Mouse (Mus musculus): ENCODE data around the gene Tradd. TPM values are rescaled to one million over a fixed set of nuclear protein-coding genes. Genes with fewer than 3 reads are reported as not detected.

The Tradd gene
- polyA plus RNA-seq, 1 experiment from 2014 or later, result 14.3 TPM

DNA sequence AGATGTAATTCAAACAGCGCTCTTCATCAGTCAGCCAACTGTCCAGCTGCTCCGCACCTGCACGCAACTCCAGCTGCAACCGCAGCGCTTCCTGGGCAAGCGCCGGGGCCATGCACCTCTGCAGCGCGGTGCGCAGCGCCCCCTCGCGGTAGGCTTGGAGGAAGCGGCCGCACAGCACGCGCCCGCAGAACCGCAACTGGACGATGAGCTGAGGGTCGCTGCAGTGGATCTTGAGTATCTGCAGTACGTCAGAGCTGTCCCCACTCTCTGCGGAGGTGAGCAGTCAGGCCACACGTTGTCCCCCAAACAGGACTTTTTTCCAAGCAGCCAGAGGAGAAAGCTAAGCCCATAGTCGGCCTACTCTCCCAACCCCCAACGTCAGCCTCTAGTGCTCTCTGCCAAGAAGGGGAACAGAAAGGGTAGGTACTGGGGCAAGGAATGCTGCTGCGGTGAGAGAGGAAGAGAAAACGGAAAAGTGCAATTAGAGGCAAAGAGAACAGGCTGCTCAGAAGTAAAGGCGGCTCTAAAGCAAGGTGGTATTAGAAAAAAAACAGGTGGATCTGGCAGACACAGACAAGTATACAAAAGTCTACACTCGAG, 4.6 kb downstream of the Tradd start:
- Histone ChIP-seq H3K36me3 (ENCODE audit: control insufficient read depth, insufficient read depth, low read length) (no peaks in the 10 kb centered on the region), H3K9me3 (ENCODE audit: control insufficient read depth, low read length) (no peaks in the 10 kb centered on the region), H3K27me3 (ENCODE audit: control insufficient read depth, insufficient read depth, low read length) (peaks cover 70% of the 10 kb centered on the region), H3K4me1 (replicated peaks; ENCODE audit: control insufficient read depth, insufficient read depth, low read length) (peaks cover 4% of the 10 kb centered on the region; the same call in 1 of the 2 replicates), H3K4me2 (replicated peaks; ENCODE audit: low read depth, low read length) (peak overlapping the region; percentile 72), H3K27ac (ENCODE audit: low read depth, low read length) (no peak overlapping the region), H3K4me3 (ENCODE audit: low read depth, low read length) (peak overlapping the region; percentile 33), H3K9ac (ENCODE audit: low read depth, low read length) (no peak overlapping the region)
- ATAC-seq (ENCODE audit: low FRiP score) (peak; percentile 73), DNase-seq (ENCODE audit: low spot score) (peak; percentile 94)
- 5% methylated on average over 30 of the region's 30 CpGs for WGBS

DNA sequence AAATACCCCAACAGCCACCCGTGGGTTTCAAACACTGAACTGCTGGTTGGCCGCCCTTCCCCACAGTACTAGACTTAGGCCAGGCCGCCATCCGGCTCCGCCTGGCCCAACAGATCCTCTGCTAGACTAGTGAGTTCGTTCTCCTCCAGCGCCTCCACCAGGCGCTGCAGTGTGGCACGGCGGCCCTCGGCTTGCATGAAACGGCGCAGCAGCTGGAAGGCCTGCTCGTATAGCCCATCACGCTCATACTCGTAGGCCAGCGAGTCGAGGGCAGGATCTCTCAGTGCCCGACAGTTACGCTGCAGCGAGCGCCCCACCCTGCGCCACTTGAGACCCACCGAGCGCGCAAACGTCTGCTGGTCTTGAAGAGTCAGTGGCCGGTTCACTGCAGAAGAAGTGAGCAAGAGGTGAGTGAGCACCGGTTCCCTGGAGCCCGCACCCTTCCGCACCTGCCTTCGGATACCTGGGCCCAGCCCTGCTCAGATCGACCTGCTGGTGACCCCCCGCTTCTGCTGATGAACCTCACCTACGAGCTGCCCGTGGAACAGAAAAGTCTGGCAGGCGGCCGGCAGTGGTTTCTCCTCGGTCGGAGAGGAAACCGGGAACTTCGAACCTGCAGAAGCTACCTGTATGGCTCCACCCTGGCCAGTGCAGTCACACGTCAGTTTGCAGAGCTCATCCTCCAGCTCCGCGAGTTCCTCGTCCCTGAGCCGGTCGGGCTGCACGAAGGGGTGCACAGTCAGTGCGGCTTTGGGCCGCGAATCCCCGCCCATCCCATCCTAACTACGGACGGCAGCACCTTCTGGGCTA, 5.3 kb downstream of the Tradd start:
- peak; percentile 41 for ATAC-seq (ENCODE audit: low FRiP score)
- Histone ChIP-seq H3K27ac (ENCODE audit: low read depth, low read length) (no peak overlapping the region), H3K4me2 (replicated peaks; ENCODE audit: low read depth, low read length) (peak overlapping the region; percentile 72), H3K36me3 (ENCODE audit: control insufficient read depth, insufficient read depth, low read length) (no peaks in the 10 kb centered on the region), H3K4me3 (ENCODE audit: low read depth, low read length) (peak overlapping the region; percentile 33), H3K9me3 (ENCODE audit: control insufficient read depth, low read length) (no peaks in the 10 kb centered on the region), H3K27me3 (ENCODE audit: control insufficient read depth, insufficient read depth, low read length) (peaks cover 65% of the 10 kb centered on the region), H3K4me1 (replicated peaks; ENCODE audit: control insufficient read depth, insufficient read depth, low read length) (peaks cover 5% of the 10 kb centered on the region; the same call in 1 of the 2 replicates), H3K9ac (ENCODE audit: low read depth, low read length) (0 out of 2 replicates have a peak overlapping the region, but pooled peaks have one; percentile 27)
- DNase-seq (ENCODE audit: low spot score), result peak; percentile 62
- WGBS, result 4% methylated on average over 55 of the region's 55 CpGs

DNA sequence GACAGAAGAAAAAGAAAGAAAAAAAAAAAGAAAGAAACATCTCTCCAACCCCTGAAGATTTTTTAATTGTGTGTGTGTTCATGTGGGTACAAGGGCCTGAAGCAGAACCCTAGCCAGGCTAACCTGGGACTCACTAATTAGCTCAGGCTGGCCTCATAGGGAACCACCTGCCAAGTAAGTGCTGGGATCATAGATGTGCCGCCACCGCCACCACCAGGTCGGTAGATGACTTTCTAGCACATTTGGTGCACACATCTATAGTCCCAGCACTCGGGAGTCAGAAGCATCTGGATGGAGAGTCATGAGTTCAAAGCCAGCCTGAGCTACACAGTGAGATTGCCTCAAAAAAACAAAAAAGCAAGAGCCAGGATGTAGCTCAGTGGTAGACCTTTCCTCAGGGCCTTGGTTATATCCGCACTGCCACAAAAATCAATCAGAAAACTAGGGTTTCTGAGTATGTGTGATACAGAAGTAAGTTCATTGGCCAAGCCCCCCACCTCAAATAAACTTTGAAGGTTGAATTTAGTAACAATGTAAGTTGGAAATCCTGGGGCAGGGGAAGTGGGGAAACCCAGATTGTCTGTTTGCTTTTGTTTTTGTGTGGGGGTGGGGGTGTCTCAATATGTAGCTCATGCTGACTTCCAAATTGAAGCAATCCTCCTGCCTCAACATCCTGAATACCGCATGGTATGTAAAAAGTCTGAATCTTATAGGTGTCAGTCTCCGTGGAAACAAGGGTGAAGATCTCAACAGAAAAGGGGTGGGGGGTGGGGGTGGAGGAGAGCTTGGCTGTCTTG, 6.9 kb downstream of the Tradd start:
- H3K36me3 ChIP-seq (ENCODE audit: control insufficient read depth, insufficient read depth, low read length), result no peaks in the 10 kb centered on the region
- H3K4me3 ChIP-seq (ENCODE audit: low read depth, low read length), result no peak overlapping the region
- no peak for ATAC-seq (ENCODE audit: low FRiP score)
- H3K4me2 ChIP-seq (replicated peaks; ENCODE audit: low read depth, low read length), result no peak overlapping the region
- 64% methylated on average over 7 of the region's 7 CpGs for WGBS
- H3K27me3 ChIP-seq (ENCODE audit: control insufficient read depth, insufficient read depth, low read length), result peaks cover 54% of the 10 kb centered on the region
- no peak overlapping the region for H3K27ac ChIP-seq (ENCODE audit: low read depth, low read length)
- no peak overlapping the region for H3K9ac ChIP-seq (ENCODE audit: low read depth, low read length)
- no peak for DNase-seq (ENCODE audit: low spot score)
- H3K4me1 ChIP-seq (replicated peaks; ENCODE audit: control insufficient read depth, insufficient read depth, low read length), result peaks cover 5% of the 10 kb centered on the region; the same call in 1 of the 2 replicates
- H3K9me3 ChIP-seq (ENCODE audit: control insufficient read depth, low read length), result no peaks in the 10 kb centered on the region

DNA sequence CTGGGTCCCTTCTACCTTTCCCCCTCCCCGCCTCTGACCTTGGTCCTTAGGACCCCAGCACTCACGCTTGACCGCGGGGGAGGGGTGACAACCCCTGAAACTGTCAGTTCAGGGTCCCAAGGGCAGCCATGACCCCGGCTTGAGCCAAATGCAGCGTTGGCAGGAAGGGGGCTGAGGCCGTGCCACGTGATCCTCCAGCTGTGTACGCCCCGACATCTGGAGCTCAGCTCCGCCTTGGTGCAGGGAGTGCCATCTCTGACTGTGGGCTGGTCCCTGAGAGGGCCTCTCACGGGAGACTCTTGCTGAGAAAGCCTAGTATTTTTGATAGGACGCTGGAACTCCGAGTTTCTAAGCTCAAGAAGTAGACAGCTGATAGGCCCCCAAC, 9.5 kb downstream of the Tradd start, which contains the start of gene B3gnt9:
Gene B3gnt9 (minus strand): TSS at position 188 of the 385 bp plus-strand sequence.
- DNase-seq (ENCODE audit: low spot score) (no peak), ATAC-seq (ENCODE audit: low FRiP score) (peak; percentile 19)
- H3K4me3 ChIP-seq (ENCODE audit: low read depth, low read length), result peak within 1 kb of the TSS; percentile 57
- no peaks in the 10 kb centered on the region for H3K9me3 ChIP-seq (ENCODE audit: control insufficient read depth, low read length)
- peak within 1 kb of the TSS; percentile 68 for H3K9ac ChIP-seq (ENCODE audit: low read depth, low read length)
- H3K4me2 ChIP-seq (replicated peaks; ENCODE audit: low read depth, low read length), result peak within 1 kb of the TSS; percentile 98
- no peaks in the 10 kb centered on the region for H3K36me3 ChIP-seq (ENCODE audit: control insufficient read depth, insufficient read depth, low read length)
- peaks cover 38% of the 10 kb centered on the region for H3K27me3 ChIP-seq (ENCODE audit: control insufficient read depth, insufficient read depth, low read length)
- under 1% methylated on average over 13 of the region's 14 CpGs for WGBS
- peaks cover 5% of the 10 kb centered on the region; the same call in 1 of the 2 replicates for H3K4me1 ChIP-seq (replicated peaks; ENCODE audit: control insufficient read depth, insufficient read depth, low read length)
- H3K27ac ChIP-seq (ENCODE audit: low read depth, low read length), result peak within 1 kb of the TSS; percentile 30; the same call in 1 of the 2 replicates

DNA sequence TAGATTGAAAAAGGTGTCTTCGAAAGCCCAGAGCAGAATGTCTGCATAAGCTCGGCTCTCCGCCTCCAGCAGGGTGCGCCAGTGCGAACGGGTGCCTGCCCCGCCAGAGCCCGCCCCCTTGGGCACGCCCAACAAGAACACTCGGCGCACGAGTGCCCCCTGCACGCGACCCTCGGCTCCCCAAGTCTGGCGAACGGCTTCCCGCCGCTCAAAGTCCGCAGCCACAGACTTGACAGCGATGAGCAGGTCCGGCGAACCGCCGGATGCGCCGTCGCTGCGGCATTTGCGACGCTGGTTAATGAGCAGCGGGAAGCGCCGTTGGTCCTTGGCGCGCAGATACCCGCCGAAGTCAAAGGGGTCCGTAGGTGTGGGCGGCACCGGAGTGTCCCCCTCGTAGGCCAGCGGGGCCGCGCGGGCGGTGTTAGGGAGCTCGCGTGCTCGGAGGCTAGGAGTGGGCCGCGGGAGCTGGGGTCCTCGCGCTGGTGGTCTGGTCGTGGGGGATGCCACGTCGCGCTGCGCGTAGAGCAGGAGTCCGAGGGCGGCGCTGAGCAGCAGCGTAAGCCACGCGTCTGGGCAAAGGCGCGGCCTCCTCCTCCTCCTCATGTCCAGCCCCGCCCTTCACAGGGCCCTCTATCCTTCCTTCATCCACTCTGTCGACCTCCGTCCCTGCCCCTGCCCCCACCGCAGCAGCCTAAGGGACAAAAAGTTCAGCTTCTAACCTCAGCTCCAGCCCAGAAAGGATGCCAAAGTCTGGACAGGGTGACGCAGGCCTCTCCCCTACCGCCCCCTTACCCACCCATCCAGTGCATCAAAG, 10.1 kb downstream of the Tradd start:
- Histone ChIP-seq H3K27me3 (ENCODE audit: control insufficient read depth, insufficient read depth, low read length) (peaks cover 33% of the 10 kb centered on the region), H3K36me3 (ENCODE audit: control insufficient read depth, insufficient read depth, low read length) (no peaks in the 10 kb centered on the region), H3K9ac (ENCODE audit: low read depth, low read length) (peak overlapping the region; percentile 68), H3K9me3 (ENCODE audit: control insufficient read depth, low read length) (no peaks in the 10 kb centered on the region), H3K27ac (ENCODE audit: low read depth, low read length) (peak overlapping the region; percentile 30; the same call in 1 of the 2 replicates), H3K4me3 (ENCODE audit: low read depth, low read length) (peak overlapping the region; percentile 57), H3K4me1 (replicated peaks; ENCODE audit: control insufficient read depth, insufficient read depth, low read length) (peaks cover 5% of the 10 kb centered on the region; the same call in 1 of the 2 replicates), H3K4me2 (replicated peaks; ENCODE audit: low read depth, low read length) (peak overlapping the region; percentile 98)
- ATAC-seq (ENCODE audit: low FRiP score) (peak; percentile 83), DNase-seq (ENCODE audit: low spot score) (peak; percentile 93)
- under 1% methylated on average over 73 of the region's 74 CpGs for WGBS

DNA sequence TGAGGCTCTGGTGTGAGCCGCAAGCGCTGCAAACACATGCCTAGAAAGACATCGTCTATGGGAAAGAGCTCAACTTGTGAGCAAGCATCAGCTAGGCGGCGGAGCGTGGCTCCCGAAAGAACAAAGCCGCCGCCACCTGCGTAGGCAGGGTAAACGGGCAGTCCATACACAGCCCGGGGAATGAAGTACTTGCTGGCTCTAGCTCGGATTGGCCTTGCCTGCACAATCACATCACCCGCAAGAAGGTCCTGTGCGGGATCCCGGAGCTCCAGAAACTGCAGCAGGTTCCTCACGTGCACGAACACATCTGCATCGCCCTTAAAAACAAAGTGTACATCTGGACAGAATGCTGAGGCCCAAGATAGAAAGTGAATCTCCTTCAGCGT, 10.7 kb downstream of the Tradd start:
- DNase-seq (ENCODE audit: low spot score), result no peak
- H3K4me2 ChIP-seq (replicated peaks; ENCODE audit: low read depth, low read length), result peak overlapping the region; percentile 98
- peak overlapping the region; percentile 57; the same call in 1 of the 2 replicates for H3K4me3 ChIP-seq (ENCODE audit: low read depth, low read length)
- ATAC-seq (ENCODE audit: low FRiP score), result peak; percentile 39; the same call in 1 of the 2 replicates
- 32% methylated on average over 20 of the region's 20 CpGs for WGBS
- H3K4me1 ChIP-seq (replicated peaks; ENCODE audit: control insufficient read depth, insufficient read depth, low read length), result 0 out of 2 replicates have a peak, but pooled peaks cover 3% of the 10 kb centered on the region
- H3K27ac ChIP-seq (ENCODE audit: low read depth, low read length), result 0 out of 2 replicates have a peak overlapping the region, but pooled peaks have one; percentile 30
- H3K9ac ChIP-seq (ENCODE audit: low read depth, low read length), result peak overlapping the region; percentile 68; the same call in 1 of the 2 replicates
- no peaks in the 10 kb centered on the region for H3K9me3 ChIP-seq (ENCODE audit: control insufficient read depth, low read length)
- H3K36me3 ChIP-seq (ENCODE audit: control insufficient read depth, insufficient read depth, low read length), result no peaks in the 10 kb centered on the region
- H3K27me3 ChIP-seq (ENCODE audit: control insufficient read depth, insufficient read depth, low read length), result peaks cover 27% of the 10 kb centered on the region

DNA sequence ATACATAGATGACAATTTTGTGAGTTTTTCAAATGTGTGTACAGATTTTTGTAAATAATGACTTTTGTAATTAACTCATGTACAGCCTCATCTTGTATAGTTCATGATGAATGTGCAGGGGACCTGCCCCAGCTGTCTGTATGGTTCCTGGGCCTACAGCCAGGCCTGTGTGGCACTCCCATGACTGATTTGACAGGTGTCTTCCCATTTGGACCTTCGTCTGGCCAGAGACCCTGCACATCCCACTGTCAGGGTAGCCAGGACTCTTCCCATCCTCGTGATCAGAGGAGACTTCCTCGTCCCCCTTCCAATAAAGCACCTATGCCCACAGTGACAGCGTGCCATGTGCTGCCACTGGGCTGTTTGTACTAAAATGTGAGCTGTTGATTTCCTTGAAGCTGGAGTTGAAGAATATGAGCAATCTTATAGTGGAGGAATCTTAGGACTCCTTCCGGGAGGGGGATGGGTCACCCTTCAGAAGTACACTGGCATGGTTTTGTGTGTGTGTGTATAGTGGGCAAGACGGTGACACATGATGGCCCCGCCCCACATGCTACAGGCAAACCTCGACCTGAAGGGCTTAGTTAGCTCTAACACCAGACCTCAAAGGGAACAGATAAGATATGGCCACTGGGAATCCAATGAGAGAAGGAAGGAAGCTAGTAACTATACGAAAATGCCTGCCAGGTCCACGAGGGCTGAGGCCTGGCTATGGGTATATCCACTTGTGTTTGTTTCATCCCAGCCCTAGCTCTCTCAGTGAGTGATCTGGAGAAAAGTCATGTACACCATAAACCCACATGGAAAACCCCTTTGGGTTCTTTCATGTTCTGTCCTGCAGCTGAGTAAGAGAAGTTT, 11.5 kb downstream of the Tradd start:
- no peak for DNase-seq (ENCODE audit: low spot score)
- ATAC-seq (ENCODE audit: low FRiP score), result no peak
- 0 out of 2 replicates have a peak, but pooled peaks cover 3% of the 10 kb centered on the region for H3K4me1 ChIP-seq (replicated peaks; ENCODE audit: control insufficient read depth, insufficient read depth, low read length)
- no peak overlapping the region for H3K4me2 ChIP-seq (replicated peaks; ENCODE audit: low read depth, low read length)
- H3K27ac ChIP-seq (ENCODE audit: low read depth, low read length), result no peak overlapping the region
- H3K36me3 ChIP-seq (ENCODE audit: control insufficient read depth, insufficient read depth, low read length), result no peaks in the 10 kb centered on the region
- no peak overlapping the region for H3K9ac ChIP-seq (ENCODE audit: low read depth, low read length)
- 93% methylated on average over 10 of the region's 10 CpGs for WGBS
- no peaks in the 10 kb centered on the region for H3K9me3 ChIP-seq (ENCODE audit: control insufficient read depth, low read length)
- H3K4me3 ChIP-seq (ENCODE audit: low read depth, low read length), result no peak overlapping the region
- H3K27me3 ChIP-seq (ENCODE audit: control insufficient read depth, insufficient read depth, low read length), result peaks cover 18% of the 10 kb centered on the region
